Mouse (Mus musculus) adrenal gland, postnatal 10 days (tissue): ENCODE results near the gene Hyal1. TPM values are rescaled to one million over a fixed set of nuclear protein-coding genes. Genes with fewer than 3 reads are reported as not detected.
A peak's percentile ranks its signal among the peaks of the same experiment; 100 is the strongest.

ENCODE experiments used
- DNase-seq: peaks from one replicate; pipeline ENCODE4 v3.0.0; 2021; ENCODE audit warnings: mixed read lengths
- long read RNA-seq, 2 experiments: library from polyadenylated mRNA; stranded (forward); transcript quantifications; one replicate each; pipeline ENCODE4 v2.0.0; 2021
- total RNA-seq, 2 experiments: library from RNA; stranded (reverse); gene quantifications; 2 replicates each; pipeline ENCODE4 v1.2.3; 2021

Hyal1 gene
- 1 to 10 TPM; 8.9 to 9.3 TPM for total RNA-seq
- long read RNA-seq, experiment 1, partial matches to known transcripts = 2 of 6 reads
- long read RNA-seq, experiment 1, other reads (novel, unspliced or antisense) = 0 of 6 reads
- long read RNA-seq, experiment 2, partial matches to known transcripts = 1 of 2 reads
- long read RNA-seq, experiment 2, other reads (novel, unspliced or antisense) = 0 of 2 reads

DNA sequence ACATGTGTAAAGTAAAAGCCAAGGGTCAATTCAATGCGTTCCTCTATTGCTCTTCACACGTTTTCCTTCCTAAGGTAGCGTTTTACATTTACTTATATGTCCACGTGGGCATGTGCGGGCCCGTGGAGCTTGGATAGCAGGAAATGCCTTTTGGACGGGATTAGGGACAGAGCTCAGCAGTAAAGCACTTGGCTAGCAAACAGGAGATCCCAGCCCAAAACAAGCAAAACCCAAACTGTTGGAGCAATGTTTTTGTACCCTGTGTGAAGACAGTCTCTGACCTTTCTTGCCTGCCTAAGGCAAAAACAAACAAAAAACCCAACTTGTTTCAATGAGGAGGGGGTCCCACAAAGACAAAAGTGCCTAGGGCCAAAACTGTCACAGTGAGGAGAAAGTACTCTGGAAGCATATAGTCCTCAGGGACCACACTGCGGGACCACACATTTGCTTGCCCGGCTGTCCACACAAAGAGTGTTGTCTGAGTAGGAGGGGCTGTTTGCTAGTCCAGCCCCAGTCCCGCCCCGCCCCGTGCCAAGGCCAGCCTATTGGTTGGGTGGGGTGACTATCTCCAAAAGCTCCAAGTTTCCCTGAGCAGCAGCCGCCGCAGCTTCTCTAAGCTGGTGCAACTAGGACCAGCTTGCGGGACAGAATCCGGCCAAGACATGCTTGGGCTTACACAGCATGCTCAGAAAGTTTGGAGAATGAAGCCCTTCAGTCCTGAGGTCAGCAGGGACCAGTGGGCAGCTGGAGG is at the start of gene Hyal1:
Gene Hyal1, plus strand, starts transcription at position 571 of the 751 bp plus-strand sequence.
- DNase-seq = peak; percentile 95

- peak; percentile 92 for DNase-seq
Observed at GRCm38 (mm10) chr9:107533791-107534407, 42.8 kb upstream of the Hyal1 start, which contains the start of gene Tmem115. Gene Tmem115, plus strand, starts transcription at chr9:107533945.

DNA sequence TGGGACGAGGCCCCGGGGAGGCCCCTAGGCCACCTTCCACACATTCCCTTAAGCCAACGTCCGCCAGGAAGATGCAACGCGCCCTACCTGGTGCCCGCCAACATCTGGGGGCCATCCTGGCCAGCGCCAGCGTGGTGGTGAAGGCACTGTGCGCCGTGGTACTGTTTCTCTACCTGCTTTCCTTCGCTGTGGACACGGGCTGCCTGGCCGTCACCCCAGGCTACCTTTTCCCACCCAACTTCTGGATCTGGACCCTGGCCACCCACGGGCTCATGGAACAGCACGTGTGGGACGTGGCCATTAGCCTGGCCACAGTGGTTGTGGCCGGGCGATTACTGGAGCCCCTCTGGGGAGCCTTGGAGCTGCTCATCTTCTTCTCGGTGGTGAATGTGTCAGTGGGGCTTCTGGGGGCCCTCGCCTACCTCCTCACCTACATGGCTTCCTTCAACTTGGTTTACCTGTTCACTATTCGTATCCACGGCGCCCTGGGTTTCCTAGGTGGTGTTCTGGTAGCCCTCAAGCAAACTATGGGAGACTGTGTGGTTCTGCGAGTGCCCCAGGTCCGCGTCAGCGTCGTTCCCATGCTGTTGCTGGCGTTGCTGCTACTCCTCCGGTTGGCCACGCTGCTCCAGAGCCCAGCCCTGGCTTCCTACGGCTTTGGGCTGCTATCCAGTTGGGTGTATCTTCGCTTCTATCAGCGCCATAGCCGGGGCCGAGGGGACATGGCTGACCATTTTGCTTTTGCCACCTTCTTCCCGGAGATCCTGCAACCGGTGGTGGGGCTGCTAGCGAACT is 42.1 kb upstream of the Hyal1 start:
- peak; percentile 58 for DNase-seq

- no peak for DNase-seq
Observed at GRCm38 (mm10) chr9:107538231-107538630, 38.5 kb upstream of the Hyal1 start.

- no peak for DNase-seq
Observed at GRCm38 (mm10) chr9:107538711-107539110, 38.0 kb upstream of the Hyal1 start.

GRCm38 (mm10) chr9:107539940-107540339 is 36.8 kb upstream of the Hyal1 start:
- no peak for DNase-seq

DNA sequence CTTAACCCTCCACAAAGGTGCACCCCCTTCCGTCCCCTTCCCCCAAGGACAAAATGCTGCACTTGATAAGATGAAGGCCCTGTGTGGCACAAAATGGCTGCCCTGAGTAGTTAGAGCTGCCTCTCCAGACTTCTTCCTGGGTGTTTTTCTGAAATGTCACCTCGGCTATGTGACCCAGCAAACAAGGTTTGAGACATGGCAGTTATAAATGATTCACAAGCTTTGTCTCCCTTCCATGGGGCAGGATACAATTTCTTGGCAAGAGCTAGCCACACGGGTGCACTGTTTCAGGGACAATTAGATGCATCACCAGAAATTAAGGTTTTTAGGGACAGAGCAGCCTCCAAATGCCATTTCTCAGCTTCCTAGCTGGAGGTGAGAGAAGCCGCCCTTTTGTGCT is 36.3 kb upstream of the Hyal1 start:
- DNase-seq = no peak

GRCm38 (mm10) chr9:107541005-107541404 is 35.7 kb upstream of the Hyal1 start:
- no peak for DNase-seq

- peak; percentile 96 for DNase-seq
Observed at GRCm38 (mm10) chr9:107541474-107542351, 35.0 kb upstream of the Hyal1 start, which contains the start of the genes Cyb561d2 and Nprl2. Gene Cyb561d2, minus strand, starts transcription at chr9:107542193. Gene Nprl2, plus strand, starts transcription at chr9:107542226.

- no peak for DNase-seq
Observed at GRCm38 (mm10) chr9:107542352-107542686, 34.4 kb upstream of the Hyal1 start.

GRCm38 (mm10) chr9:107542721-107543120 is 34.0 kb upstream of the Hyal1 start:
- no peak for DNase-seq

DNA sequence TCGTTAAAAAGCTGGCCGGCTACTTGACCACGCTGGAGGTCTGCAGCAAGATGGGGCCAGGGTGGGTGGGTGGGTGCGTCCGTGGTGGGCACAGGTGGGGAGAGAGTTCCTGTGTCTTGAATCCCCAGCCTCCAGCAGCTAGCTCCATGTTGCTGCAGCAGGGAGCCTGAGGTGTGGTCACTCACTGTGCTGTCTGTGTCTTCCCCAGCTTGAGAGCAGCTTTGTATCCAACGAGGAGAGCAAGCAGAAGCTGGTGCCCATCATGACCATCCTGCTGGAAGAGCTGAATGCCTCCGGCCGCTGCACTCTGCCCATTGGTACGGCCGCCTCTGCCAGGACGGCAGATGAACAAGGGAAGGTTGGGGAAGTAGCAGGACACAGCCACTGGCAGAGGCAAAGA is 33.4 kb upstream of the Hyal1 start:
- no peak for DNase-seq

GRCm38 (mm10) chr9:107544196-107544700 is 32.5 kb upstream of the Hyal1 start:
- DNase-seq = no peak

DNA sequence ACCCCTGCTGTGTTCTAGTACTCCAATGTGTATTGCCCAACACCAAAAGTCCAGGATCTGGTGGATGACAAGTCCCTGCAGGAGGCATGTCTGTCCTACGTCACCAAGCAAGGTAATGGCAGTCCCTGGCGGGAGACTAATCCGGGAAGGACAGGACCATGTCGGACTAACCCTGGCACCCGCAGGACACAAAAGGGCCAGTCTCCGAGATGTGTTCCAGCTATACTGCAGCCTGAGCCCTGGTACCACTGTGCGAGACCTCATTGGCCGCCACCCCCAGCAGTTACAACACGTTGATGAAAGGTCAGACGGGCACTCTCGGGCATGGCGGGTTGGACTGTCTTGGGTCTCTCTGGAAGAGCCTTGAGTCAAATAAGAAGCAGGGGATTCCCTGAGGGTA is 32.0 kb upstream of the Hyal1 start:
- no peak for DNase-seq

DNA sequence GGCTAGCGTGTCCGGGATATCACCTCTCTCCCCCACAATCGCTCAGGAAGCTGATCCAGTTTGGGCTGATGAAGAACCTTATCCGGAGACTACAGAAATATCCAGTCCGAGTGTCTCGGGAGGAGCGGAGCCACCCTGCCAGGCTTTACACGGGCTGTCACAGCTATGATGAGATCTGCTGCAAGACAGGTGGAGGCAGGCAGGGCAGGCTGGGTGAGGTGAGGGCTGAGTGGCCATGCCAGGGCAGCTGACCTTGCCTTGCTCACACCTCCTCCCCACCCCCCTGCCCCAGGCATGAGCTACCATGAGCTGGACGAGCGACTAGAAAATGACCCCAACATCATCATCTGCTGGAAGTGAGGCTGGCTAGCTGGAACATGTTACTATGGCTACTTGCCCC is 31.5 kb upstream of the Hyal1 start:
- DNase-seq = no peak

DNA sequence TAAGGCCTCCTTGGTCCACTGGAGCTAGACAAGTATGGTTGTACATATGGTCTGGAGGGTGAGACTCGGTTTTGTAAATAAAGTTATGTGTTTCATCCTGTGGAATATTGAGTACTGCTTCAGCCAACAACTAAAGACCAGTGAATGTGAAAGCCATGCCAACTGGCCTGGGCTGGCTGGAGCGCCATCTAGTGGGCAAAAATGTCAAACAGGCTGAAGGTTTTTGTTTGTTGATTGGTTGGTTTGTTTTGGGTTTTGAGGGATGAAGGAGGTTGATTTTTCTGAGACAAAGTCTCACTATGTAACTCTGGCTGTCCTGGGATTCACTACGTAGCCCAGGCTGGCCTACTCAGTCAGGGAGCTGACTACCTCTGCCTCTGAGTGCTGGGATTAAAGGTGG is 31.1 kb upstream of the Hyal1 start:
- peak; percentile 88 for DNase-seq

DNA sequence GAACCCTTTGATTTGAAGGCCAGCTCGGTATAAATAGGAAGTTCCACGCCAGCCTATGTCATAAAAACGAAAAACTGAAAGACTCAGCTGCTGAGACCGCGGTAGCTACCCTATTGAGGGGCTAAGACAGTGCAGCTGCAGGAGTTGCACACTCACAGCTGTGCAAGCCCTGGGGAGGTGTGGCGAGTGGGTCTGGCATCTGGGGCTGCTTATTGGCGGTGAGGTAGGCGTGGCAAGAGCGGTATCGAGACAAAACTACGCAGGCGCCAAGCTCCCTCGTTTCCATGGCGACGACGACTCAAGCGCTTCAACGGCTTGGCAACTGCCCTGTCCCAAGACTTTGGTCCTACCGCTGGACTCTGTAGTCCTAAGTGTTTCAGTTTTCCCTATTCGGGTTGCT is 29.7 kb upstream of the Hyal1 start, which contains the start of gene Zmynd10:
Gene Zmynd10, plus strand, starts transcription at position 273 of the 400 bp plus-strand sequence.
- peak; percentile 93 for DNase-seq

DNA sequence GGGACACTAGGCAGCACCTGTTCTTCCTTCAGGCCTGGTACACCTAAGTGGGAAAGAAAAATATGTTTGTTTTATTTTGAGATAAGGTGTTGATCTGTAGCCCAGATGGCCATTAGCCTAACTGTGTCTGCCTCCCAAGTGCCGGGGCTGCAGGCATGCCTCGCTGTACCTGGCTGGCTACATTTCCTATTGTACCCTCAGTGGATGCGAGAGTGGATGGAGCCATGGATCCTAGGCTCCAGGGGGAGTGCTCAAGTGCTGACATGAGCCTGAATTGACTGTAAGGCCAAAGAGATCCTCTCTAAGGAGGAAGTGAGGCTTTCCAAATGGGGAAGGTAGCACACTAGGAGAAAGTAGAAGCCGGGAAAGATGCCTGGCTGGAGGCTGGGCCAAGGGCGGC is 28.8 kb upstream of the Hyal1 start:
- no peak for DNase-seq

GRCm38 (mm10) chr9:107548820-107549219 is 27.9 kb upstream of the Hyal1 start:
- no peak for DNase-seq

DNA sequence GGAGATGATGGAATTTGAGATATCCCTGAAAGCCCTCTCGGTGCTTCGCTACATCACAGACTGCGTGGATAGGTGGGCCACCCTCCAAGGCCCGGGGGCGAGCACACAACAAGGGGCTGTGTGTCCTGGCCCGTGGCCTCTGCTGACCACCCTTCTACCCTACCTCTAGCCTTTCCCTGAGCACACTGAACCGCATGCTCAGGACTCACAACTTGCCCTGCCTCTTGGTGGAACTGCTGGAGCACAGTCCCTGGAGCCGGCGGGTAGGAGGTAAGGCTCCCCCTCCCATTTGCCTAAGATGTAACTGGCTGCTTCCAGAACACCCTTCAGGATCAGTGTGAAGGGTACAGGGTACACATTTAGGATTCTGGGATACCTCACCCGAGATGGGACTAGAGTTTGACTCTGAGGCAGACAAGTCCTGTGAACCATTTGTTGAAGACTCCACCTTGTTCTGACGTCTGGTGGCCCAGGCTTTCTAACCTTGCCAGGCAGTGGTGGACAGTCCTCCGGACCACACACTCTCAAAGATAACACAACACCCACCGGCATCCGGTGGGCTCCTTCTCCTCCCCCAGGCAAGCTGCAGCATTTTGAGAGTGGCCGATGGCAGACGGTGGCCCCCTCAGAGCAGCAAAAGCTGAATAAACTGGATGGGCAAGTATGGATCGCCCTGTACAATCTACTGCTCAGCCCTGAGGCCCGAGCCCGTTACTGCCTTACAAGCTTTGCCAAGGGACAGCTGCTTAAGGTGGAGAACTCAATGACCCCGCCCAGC is 27.2 kb upstream of the Hyal1 start:
- no peak for DNase-seq
